Mouse (Mus musculus) adrenal gland, postnatal 36 days (tissue): ENCODE measurements at regions not wholly inside any gene's neighbourhood (a gene's known extent, or its start where the extent isn't known, plus 50 kb on each side); places are given as distances from the start of the nearest gene placed in this dataset.

Source experiments
- DNase-seq, 2 experiments: peaks; one replicate each; pipeline ENCODE4 v3.0.0; 2021; ENCODE audit warnings: mixed read lengths in 1 of 2

DNA sequence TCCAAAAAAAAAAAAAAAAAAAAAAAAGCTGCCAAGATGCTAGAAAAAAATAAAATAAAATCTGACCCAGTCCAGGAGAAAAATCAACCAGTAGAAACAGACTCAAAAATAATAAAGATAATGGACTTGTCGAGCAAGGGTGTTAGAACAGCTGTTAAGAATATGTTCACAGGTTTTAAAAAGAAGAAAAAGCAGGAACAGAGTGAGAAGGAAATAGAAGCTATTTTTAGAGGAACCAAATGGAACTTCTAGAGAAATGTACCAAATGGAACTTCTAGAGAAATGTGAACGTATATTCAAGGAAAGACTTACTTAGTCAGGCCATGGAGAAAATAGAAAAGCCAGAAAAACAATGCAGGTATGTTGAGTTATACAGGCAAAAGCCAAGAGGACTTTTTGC lies 662.4 kb upstream of the Jmjd1c start:
- DNase-seq: no peak

DNA sequence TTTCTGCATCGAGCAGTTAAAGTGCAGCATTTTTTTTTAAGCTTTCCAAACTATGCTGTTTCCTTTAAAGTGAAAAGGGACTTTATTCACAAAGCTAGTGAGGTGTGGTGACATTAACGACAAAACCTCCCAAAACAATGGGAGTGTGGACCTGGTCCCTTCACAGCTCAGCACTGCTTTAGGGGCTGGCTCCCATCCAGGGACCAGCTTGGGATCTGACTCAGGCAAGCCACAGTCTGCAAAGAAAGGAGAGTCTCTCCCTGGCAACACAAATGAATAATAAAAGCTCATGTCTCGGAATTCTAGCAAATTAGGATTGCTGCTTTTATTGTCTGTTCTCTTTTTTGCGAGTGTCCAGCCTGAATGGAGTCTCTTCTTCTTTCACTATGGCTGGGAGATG lies 625.2 kb upstream of the Jmjd1c start:
- DNase-seq: peak in 1 of 2 experiments; percentile 1

- no peak for DNase-seq
These were observed 623.9 kb upstream of the Jmjd1c start for GRCm38 (mm10) chr10:66472038-66472437.

DNA sequence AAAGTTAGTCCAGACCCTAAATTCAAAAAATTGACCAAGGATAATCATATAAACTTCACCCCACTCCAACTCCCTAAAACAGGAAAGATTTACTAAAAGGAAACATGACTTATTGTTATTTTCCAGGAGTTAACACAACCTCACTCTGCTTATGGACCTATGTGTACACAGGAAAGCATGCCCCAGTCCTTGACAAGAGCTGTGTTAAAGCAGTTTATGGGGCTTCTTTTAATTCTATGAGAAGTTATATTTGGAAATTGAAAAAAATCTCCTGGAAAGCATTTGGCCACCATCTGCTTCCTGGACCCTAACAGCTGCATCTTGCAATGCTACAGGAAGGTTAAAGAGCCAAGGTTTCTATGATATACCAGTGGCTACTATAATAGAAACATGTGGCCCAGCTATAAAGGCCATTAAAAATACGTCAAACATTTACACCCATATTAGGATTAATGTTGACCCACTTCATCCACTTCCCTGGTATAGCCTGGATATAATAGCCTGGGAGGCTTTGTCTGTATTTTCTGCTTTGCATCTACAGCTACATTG lies 620.7 kb upstream of the Jmjd1c start:
- DNase-seq: no peak

DNA sequence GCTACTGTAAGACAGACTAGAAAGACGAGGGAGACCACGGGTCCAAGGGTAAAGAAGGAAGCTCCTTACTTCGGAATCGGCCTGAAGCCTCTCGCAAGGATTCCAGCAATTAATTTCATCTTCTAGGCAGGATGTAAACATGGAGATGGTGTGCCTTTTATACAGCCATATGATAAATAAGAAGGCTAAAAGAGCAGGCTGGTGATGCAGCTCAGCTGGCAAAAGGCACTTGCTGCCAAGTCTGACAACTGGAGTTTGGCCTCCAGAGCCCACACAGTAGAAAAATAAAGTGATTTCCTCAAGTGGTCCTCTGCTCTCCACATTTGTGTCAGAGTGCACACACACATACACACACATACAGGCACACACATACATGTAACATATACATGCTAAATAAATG lies 605.1 kb upstream of the Jmjd1c start:
- DNase-seq: no peak

DNA sequence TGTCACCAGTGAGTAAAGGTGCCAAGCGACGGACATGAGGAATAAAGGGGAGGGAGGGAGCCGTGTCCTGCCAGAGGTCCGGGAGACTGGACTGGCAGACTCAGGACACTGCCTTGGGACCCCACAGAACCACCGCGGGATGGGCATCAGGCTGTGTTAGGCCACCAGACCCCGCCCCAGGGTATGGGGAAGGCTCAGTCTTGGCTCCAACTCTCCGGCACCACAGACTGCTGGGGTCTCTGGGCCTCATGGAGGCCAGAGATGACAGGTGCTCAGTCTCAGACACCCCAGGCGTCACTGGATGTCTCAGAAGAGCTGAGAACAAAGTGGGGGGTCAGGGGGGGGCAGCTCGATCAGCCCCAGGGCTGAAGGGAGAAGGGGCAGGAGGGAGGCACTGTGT lies 604.1 kb upstream of the Jmjd1c start:
- no peak for DNase-seq

- DNase-seq: no peak
These were observed 556.1 kb upstream of the Jmjd1c start for GRCm38 (mm10) chr10:66539846-66540245.

DNA sequence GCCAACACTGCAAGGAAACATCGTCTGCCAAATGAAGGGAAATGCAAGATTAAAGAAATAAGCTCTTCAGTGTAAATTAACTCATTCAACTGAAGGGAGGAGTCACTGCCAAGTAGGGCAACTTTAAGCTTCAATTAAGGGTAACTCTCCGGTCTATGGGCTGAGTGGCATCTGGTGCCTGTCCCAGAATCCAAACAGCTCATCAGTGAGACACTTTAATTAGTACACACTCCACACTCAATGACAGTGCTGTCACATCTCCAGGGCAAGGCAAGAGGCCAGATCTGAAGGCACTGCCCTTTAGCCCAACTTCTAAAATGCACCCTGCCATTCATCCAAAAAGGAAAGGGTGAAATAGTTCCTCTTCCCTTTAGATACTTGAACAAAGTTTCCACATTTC lies 549.3 kb upstream of the Jmjd1c start:
- no peak for DNase-seq

DNA sequence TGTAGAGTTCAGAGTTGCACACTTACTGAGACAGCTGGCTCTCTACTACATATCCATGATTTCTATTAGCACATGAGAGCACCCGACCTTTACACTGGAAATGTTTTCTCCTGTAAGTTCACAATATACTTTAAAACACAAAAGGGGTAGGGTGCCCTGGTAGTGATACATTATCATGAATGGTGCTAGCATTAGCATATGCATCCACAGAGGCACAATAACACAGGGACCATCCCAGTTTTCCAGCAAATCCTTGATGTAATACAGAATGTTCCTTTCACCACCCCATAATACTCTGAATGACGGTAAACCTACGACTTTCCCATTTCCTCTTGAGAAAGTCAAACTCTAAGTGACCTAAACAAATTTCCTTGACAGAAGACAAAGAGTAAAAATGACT lies 548.3 kb upstream of the Jmjd1c start:
- no peak for DNase-seq

- DNase-seq: peak in 1 of 2 experiments; percentile 3
These were observed 547.9 kb upstream of the Jmjd1c start for GRCm38 (mm10) chr10:66548073-66548472.

DNA sequence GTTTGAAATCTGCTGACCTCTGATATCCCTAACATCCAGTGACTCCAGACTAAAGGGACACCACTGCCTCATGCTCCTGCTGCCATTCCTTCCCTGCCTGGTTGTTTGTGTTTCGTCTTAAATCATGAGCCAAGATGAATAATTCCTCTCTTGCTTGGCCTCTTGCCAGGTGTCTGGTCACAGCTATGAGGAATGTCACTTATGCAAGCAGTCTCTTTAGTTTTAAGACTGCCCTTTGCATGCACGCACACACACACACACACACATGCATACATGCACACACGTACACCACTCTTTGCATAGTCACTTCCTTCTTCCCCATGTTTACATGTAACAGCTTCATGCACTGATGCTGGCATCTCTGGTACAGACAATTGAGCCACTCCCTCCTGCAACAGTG lies 543.0 kb upstream of the Jmjd1c start:
- peak; percentile 39 to 45 for DNase-seq

DNA sequence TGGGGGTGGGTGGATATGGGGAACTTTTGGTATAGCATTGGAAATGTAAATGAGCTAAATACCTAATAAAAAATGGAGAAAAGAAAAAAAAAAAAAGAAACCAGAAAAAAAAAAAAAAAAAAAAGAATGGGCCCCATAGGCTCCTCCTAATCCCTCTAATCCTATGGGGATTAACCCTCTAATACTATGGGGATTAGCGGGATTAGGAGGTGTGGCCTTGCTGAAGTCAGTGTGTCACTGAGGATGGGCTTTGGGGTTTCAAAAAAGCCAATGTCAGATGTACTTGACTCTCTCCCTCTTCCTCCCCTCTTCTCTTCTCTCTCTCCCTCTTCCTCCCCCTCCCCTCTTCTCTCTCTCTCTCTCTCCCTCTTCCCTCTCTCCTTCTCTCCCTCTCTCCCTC lies 541.7 kb upstream of the Jmjd1c start:
- DNase-seq: no peak

DNA sequence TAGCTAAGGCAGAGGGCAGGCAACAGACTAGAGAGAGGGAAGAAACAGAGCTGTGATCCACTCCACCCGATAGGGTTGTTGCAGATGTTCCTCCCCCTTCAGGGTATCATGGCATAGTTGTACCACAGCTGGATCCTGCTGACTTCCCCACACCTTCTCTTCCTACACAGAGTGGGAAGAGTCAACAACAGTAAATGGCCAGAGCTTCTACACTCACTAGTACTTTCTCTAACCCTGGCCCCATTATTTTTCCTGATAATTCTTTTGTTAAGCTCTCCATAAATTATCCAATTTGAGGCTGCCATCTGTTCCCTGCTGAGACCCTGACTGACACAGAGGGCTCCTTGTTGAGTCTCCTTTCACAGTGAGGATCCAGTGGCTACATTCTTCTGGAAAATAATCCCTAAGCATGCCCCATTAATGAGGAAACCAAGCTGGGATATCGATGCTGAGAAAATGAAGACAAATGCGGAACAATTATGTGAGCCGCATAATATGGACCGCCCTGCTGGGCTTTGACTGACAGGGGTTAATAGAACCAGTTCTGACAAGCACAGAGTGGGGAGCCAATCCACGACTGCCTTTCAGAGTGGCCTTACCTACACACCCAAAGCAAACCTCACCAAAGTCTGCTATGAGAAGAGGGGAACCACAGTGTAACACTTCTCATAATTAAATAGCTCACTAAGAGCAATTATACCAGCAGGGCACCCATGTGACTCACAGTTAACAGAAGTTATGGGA lies 537.7 kb upstream of the Jmjd1c start:
- no peak for DNase-seq

GRCm38 (mm10) chr10:66565374-66565773 lies 530.6 kb upstream of the Jmjd1c start:
- no peak for DNase-seq

DNA sequence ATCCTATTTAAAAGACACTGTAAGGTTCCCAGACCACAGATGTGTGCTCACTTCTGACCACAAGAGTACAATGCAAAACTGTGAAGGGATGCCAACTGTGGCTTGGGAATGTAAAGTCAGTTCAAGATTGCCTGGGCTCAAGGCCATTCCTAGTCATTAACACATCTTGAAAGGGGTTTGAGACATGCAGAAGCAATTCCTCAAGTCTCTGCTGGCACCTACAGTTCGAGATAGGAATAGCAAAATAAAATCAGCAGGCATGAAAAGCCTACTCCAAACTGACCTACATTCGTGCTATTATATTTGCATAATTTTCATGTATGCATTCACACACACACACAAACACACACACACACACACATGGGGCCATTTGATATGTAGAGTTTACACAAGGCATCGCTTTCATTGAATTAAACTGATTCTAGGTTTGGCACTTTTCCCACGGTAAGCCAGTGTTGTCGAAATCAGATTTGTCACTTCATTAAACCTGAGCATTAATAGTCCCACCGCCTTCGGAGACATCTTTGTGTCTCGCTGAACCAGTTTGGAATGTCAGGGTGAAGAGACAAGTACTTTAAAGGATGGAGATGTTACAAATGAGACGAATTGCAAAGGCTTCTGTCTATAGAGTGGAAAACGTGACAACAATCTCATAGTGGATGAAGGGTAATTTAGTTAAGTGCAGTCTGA lies 520.9 kb upstream of the Jmjd1c start:
- peak in 1 of 2 experiments; percentile 8 for DNase-seq

DNA sequence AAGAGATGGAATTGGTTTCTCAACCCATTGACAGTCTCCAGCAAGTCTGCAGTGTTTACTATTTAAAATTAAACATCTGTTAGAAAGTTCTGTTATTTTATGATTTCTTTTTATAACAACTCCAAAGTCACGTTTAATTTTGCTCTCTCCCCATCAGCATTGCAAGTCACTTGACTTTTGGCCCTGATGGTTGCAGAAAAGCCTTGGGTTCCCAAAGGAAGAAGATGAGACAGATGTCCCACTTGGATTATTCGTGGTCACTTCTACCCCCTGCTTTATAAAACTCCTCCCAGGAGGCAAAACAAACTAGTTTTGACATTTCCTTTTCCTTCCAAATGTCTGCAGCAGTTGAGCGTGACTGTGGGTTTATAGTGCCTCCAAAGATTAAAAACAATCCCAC lies 502.9 kb upstream of the Jmjd1c start:
- DNase-seq: no peak

GRCm38 (mm10) chr10:66593506-66593905 lies 502.4 kb upstream of the Jmjd1c start:
- DNase-seq: no peak

GRCm38 (mm10) chr10:66597952-66598351 lies 498.0 kb upstream of the Jmjd1c start:
- no peak for DNase-seq

DNA sequence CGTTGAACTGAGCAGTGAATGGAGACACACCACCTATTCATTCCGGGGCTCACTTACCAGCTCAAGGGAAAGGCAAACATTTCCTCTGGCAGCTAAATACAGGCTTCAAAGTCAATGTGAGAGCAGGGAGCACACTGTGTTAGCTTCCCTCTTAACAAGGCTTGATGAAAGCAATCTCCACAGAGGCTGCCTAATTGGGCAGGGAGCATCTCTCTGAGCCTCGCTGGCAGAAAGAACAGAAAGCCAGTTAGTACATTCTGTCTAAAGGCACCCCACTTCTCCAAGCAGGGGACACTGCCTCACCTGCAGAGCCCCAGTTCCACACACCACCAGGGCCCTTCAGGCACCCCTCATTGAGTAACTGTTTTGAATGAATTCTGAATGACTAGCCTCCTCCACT lies 488.8 kb upstream of the Jmjd1c start:
- no peak for DNase-seq

GRCm38 (mm10) chr10:66616280-66616679 lies 479.6 kb upstream of the Jmjd1c start:
- no peak for DNase-seq

DNA sequence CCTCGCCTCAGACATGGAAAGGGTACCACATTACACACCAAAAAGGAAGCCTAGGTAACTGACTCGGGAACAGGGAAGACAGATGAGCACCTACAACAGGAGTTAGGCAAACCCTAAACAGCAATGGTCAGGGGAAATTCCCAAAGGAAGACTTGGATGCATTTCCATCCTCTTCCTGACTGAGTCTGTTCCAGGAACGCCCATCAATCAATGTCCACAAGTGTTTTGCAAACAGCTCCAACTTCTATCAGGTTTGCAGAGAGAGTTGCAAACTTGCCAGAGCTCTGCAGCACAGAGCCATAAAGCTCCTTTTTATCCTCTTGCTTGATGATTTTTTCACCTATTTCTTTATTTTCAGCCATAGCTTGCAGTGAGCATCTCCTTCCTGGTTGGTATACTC lies 464.9 kb upstream of the Jmjd1c start:
- DNase-seq: no peak

DNA sequence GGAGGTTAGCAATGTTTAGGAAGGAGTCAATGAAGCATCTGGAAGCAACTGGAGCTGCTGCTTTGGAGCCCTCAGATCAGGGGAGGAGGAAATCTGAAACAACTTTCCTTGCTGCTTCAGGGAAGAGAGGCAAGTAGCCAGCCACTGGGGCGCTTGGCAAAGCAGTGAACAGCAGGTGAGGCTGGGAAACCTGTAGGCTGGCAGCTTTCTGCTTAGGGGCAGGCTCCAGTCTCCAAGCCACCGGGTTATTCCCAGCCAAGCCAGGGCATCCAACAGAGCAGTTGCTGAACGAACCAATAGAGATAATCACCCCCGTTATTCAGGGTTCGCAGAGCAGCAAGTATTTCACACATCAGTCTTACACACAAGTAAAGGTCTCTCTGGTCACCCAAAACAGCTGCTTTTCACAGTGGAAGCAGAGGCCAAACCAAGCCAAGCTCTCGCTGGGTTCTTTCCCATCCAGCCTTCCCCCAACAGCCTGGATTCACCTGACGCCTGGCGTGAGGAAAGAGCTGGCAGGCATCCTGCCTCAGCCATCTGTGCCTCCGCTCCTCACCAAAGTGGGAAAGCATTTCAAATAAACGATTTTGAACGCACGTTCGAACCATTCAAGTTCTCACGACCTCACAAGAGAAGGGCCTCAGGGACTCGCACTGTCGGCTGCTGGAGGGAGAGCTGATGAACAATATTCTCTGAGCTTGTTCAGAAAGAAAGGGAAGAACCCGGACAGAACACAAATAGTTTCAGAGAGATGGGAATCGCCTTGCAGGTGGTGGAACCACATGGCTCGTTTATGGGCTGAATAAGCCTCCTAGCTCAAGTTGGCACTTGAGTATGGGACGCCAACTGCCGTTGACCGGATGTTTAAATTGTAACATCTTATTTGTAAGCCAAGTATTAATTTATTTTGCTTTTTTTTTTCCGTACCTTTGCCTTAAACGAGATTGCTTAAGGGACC lies 454.8 kb upstream of the Jmjd1c start:
- DNase-seq: no peak

DNA sequence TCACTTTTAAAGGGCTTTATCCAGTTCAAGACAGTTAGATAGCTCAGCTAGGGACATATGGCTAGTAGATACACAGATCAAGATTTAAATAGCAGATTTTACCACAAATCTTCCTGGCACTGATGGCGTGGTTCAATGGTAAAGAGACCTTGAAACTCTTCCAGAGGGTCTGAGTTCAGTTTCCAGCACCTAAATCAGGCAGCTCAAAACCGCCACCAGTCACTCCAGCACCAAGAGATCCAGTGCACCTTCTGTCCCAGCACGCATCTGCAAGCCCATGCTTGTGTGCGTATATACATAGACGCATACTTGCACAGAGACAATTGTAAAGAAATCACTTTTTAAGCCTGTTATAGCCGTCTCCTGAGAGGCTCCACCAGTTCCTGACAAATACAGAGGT lies 454.0 kb upstream of the Jmjd1c start:
- no peak for DNase-seq
